Mouse (Mus musculus): ENCODE measurements at regions not wholly inside any gene's neighbourhood (a gene's known extent, or its start where the extent isn't known, plus 50 kb on each side); places are given as distances from the start of the nearest gene placed in this dataset.

DNA sequence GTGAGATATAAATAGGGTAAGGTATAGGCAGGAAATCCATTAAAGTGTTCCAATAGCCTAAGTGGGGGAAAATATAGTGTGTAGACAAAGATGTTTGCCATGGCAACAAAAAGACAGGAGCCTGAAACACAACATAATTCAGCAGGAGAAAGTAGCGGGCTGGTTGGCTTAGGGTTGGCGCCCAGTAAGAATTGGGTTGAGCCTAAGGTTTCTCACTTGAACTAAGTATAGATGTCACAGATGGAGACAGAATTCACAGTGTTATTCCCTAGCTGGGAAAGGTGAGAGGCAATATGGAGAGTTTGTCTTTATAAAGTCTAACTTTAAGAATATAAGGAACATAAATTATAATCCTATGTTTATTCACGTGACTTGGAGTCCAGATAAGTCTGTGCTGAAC, 64.8 kb upstream of the Ogfrl1 start:
- no peak for DNase-seq (ENCODE audit: low read depth, low spot score)

DNA sequence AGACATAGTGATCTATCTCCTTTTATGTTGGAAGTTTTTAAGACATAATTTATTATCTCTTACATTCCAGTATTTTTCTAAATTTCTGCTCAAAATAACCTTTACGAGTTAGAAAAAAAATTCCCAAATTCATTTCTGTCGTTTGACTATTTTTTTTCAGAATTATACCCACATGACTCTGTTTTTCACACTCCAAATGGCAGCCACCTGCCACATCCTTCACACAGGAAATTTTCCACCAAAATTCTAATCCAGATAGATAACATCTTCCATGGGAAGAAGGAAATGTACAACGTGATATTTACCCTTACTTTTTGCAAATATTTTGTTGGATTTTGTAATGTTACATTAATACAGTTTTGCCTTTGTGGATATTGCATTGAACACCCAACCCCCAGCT, 66.5 kb upstream of the Ogfrl1 start:
- DNase-seq (ENCODE audit: low read depth, low spot score): no peak

DNA sequence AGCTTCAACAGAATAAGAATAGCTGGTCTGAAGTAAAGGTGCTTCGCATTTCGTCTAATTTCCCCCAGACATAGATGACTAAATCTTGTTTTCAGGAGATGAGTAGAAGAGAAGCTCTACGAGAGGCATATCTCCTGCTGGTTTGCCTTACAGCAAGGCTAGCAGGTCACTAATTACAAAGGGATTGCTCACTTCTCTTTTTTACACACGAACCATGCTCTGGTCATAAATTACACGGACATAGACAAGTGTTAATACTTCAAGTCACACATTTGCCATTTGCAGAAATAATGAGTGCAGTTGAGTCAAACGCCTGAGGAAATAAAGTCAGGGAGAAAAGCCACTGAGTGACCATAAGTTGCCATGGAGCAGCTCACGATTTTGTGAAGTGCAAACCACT, 68.8 kb upstream of the Ogfrl1 start:
- no peak for DNase-seq (ENCODE audit: low read depth, low spot score)

- DNase-seq (ENCODE audit: low read depth, low spot score): no peak
Measured at GRCm38 (mm10) chr1:23467405-23467804, 69.8 kb upstream of the Ogfrl1 start.

- no peak for DNase-seq (ENCODE audit: low read depth, low spot score)
Measured at GRCm38 (mm10) chr1:23480776-23481320, 83.3 kb upstream of the Ogfrl1 start.

DNA sequence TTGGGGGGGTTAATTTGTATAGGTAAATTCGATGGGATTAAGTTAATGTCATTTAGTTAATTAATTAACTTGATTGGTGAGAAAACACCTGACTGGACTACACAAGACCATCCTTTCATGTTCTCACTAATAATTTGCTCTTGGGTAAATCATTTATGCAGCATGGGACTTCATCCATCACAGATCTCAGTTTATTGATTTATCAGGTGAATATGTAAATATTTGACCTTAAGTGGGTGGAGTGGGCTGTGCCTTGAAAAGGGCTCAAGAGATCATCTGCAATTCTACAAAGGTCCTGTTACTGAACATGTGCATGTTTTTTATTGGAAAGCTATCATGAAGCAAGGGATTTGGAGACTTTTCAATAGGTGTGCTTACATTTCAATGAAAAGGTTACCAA, 87.0 kb upstream of the Ogfrl1 start:
- DNase-seq (ENCODE audit: low read depth, low spot score): no peak

DNA sequence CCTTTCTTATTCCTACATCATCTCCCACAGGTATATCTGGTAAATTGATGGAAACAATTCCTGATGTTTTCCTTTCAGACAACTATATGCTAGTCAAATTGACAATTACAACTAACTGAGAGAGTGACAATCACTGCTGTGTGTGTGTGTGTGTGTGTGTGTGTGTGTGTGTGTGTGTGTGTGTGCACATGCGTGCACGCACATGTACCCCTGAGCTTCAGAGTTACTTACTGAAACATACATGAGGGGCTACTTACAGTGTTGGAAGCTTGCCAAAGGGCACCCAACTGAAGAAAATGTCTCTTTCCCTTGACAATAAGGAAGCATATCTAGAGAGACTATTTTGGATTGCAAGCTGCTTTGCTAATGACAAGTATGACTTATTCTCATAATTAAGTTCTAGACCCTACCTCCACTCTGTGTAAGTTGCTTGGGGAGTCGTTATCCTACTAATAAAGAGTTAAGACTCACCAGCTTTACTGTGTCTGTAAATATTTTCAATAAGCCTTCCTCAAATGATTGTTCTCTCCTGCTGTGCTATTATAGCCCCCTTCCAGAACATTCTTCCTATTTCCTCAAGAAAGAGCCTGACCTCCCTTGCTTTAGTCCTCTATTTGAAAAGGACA, 87.7 kb upstream of the Ogfrl1 start:
- no peak for DNase-seq (ENCODE audit: low read depth, low spot score)

- DNase-seq (ENCODE audit: low read depth, low spot score): no peak
Measured at GRCm38 (mm10) chr1:23487031-23487430, 89.5 kb upstream of the Ogfrl1 start.

DNA sequence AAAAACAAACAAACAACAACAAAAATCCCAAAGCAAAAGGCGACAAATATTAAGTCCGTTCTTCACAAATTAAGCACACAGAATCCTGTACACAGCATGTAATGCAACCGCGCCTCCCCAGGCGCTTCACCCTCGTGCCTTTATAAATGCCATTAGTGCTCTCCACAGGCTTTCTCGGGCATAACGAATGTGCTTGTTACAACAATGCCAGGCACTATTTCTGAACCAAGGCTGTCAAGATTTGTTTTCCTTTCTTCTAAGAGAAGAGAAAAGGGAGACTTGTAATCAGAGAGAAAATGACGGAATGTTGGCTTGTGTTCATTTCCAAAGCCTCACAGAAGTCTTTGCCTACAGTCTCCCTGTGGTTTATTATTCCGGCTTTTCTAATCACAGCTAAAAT, 93.1 kb upstream of the Ogfrl1 start:
- DNase-seq (ENCODE audit: low read depth, low spot score): no peak

DNA sequence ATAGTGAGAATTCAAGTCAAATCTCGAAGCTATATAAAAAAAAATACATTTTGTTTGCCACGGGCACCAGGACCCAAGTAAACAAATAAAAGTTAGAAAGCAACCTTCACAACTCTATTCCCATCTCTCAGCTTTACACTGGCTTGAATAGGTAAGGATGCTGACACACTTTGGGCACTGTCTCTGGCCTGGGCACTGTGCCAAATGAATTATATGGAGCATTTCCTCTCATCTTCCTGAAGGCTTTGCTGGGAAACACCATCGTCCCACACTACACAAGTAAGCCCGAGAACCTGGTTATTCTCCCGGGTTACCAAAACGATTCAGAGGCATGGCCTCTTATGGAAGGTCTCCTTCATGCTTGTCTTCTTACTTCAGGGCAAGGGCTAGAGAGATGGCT, 93.5 kb upstream of the Ogfrl1 start:
- no peak for DNase-seq (ENCODE audit: low read depth, low spot score)

- no peak for DNase-seq (ENCODE audit: low read depth, low spot score)
Measured at GRCm38 (mm10) chr1:23492981-23493380, 95.4 kb upstream of the Ogfrl1 start.

- DNase-seq (ENCODE audit: low read depth, low spot score): no peak
Measured at GRCm38 (mm10) chr1:23495412-23495811, 97.8 kb upstream of the Ogfrl1 start.

DNA sequence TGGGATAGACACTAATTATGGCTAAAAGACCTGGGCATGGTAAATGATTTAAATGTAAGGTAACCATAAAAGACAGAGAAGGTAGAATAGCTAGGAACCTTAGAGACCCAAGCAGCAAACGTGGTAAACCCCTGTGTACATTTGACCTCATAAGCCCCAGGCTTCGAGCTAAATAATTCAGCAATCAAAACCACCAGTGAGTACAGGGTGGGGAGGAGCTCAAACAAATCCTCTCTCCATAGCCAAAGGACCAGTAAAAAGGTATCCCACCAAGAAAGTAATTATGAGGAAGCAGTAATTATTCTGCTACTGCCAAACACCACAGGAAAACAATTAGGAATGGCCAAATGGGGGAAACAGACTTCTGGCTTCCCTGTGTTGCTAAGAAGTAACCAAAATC, 122.5 kb upstream of the Ogfrl1 start:
- DNase-seq (ENCODE audit: low read depth, low spot score): no peak

DNA sequence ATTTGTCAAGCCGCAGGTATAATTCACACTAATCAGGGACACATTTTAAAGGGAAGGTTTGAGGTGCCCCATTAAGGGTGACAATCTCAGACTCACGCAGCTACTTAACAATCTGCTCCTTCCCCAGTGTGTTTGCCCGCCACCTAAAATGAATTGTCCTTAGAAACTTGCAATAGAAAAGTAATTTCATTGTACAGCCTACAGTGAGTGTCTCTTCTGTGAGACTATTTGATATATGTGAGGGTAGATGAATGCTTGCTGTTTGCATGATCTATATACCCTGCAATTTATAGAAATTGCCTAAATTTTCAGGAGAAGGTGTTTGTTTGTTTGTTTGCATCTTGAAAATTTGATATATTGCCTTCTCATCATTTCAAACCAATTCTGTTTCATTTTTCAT, 135.1 kb upstream of the Ogfrl1 start:
- no peak for DNase-seq (ENCODE audit: low read depth, low spot score)

- no peak for DNase-seq (ENCODE audit: low read depth, low spot score)
Measured at GRCm38 (mm10) chr1:23536621-23537020, 139.0 kb upstream of the Ogfrl1 start.

DNA sequence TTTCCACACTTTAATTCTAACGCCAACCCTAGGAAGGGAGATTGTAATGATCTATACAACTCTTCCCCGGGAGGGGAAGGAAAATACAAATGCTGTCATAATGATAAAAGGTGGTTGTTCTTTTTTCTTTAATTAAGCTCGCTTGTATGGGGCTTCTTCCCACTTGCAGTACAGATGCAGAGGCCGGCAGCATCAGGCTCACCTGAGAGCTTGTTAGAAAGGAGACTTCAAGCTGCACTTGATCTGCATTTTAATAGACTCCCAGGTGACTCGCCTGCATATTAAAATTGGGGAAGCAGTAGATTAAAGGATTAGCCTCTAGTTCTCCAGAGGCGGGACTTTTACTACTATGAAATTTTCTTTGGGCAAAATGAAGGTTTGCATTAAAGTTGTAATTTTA, 140.8 kb upstream of the Ogfrl1 start:
- DNase-seq (ENCODE audit: low read depth, low spot score): no peak

- DNase-seq (ENCODE audit: low read depth, low spot score): no peak
Measured at GRCm38 (mm10) chr1:23540594-23540993, 143.0 kb upstream of the Ogfrl1 start.

- DNase-seq (ENCODE audit: low read depth, low spot score): no peak
Measured at GRCm38 (mm10) chr1:23555794-23556193, 158.2 kb upstream of the Ogfrl1 start.

GRCm38 (mm10) chr1:23568106-23568505, 170.5 kb upstream of the Ogfrl1 start:
- no peak for DNase-seq (ENCODE audit: low read depth, low spot score)

DNA sequence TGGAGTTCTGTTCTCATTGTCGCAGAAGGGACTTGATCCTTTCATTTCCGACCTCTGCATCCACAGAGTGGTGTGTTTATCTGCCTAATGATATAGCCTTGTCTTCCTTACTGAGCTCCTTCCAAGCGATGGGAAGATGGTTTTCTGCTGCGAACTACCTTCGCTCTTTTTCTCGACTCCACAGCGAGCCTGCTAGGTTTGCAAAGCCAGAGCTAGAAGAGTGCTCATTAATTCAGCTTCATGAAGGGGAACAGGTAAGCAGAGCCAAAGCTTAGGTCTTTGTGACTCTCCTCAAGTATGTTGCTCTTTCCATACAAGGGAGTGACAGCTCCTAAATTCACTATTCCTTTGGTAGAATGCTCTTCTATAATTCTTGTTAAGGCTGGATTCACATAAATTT, 176.9 kb upstream of the Ogfrl1 start:
- DNase-seq (ENCODE audit: low read depth, low spot score): no peak

- DNase-seq (ENCODE audit: low read depth, low spot score): no peak
Measured at GRCm38 (mm10) chr1:23575005-23575404, 177.4 kb upstream of the Ogfrl1 start.

DNA sequence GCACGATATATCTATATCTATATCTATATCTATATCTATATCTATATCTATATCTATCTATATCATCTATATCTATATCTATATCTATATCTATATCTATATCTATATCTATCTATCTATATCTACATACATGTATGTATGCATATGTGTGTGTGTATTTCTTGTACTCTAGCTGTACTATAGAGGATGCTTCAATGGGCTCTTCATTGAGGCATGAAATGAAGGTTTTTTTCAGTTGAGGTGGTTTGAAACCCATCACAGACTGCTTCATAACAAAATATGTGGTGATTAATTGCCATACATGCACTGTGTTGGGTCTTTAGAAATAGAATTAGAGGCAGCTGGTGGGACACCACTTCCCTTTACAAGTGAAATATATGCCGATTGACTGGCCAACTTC, 177.9 kb upstream of the Ogfrl1 start:
- no peak for DNase-seq (ENCODE audit: low read depth, low spot score)

DNA sequence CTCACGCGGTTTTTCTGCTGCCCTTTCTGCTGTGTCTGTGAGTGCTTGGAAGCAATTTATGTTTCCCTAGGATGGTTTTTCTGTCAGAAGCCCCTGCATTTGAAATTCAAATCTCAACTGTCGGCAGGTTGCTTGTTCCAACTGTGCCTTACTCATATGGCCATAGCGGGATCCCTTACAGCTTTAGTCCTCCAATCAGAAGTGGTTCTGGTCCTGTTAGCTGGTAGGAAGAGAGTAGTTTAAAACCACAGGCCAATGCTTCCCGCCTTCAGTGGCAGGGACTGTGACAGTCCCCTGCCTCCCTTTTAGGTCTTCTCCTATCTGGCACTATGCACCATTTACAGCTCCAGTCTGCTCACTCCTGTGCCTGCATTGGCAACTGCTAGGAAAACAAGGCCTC, 178.6 kb upstream of the Ogfrl1 start:
- no peak for DNase-seq (ENCODE audit: low read depth, low spot score)

GRCm38 (mm10) chr1:23589414-23589942, 172.1 kb upstream of the B3gat2 start:
- no peak for DNase-seq (ENCODE audit: low read depth, low spot score)

All from embryo, embryonic 11.5 days (tissue).